Mouse (Mus musculus) right cerebral cortex, postnatal 14 days (tissue): ENCODE results near the gene 4933427D14Rik.
A peak's percentile ranks its signal among the peaks of the same experiment; 100 is the strongest.
"Not testable (repeated sequence)": the region's sequence is repeated elsewhere in the genome, so short reads cannot be mapped to it uniquely, and the experiment has no call there.

Experiments used
- DNase-seq: peaks from one replicate; pipeline ENCODE4 v3.0.0; 2022

4933427D14Rik gene

DNA sequence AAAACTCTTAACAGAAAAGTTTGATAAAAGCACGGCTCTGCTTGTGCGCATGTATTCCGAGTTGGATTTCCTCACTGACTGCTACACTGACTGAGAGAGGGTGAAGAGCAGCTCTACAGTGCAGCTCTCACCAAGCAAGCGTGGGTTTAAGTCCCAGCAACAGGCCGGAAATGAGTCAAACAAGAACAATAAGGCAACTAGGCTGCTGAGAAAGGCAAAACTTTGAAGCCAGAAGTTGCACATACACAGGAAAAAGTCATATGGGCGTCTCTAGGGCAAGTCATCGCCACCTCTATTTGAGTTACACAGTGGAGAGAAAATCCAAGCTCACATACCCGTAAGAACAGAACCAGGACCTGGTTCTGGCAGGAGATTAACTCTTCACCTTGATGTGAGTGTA is 10.8 kb downstream of the 4933427D14Rik start:
- no peak for DNase-seq

DNA sequence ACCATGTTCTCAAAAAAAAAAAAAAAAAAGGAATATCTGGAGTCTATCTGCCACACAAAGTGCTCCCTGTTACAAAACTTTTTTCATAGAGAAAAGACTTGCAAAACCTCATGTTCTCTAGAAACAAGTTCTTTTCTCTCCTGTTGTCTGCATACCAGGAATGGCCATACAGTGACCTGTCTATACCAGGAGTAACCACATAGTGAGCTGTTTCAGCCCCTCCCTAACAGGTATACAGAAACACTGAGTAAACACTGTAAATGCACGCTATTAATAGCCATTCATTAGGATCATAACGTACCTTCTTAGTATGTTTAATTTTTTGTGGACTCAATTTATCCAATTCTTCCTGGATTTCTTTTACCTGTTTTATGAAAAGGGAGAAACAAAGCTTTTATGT is 13.0 kb downstream of the 4933427D14Rik start:
- no peak for DNase-seq

- no peak for DNase-seq
Measured at GRCm38 (mm10) chr11:72190857-72191256, 16.4 kb downstream of the 4933427D14Rik start.

DNA sequence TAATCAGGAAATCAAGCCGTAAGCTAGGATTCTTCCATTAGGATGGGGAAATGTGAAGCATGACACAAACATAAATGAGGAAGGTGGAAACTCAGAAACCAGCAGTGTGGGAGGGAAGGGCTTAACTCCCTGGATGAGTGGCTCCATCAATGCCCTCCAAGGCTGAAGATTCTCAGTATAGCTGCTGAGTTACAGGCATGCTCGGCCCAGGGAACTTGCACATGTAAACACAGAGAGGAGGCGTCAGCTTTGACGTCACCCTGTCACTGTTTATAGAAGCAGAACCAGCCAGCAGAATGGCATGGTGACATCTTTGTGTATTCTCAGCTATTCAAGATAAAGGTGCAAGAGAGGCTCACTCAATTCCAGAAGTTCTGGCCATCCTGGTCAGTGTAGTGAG is 23.0 kb downstream of the 4933427D14Rik start:
- DNase-seq, result no peak

- DNase-seq, result no peak
Measured at GRCm38 (mm10) chr11:72181136-72181535, 26.1 kb downstream of the 4933427D14Rik start.

GRCm38 (mm10) chr11:72180556-72180955 is 26.7 kb downstream of the 4933427D14Rik start:
- DNase-seq, result no peak

DNA sequence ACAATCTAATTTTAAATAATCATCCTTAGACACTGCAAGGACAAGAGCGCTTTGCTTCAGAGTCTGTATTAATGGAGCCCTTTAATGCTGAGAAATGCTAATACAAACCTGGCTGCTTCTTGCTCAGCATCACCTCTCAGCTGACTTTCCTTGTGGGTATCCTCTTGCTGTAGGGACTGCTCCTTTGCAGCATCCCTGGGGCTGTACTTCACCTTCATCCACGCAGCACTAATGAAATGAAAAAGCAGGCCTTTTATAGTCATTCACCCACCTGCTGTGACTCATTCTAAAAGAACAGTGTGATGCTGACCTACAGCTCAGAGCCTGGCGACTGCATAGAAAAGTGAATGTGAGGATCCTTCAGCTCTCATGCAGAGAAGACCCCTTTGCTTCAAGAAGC is 30.7 kb downstream of the 4933427D14Rik start:
- DNase-seq, result no peak

DNA sequence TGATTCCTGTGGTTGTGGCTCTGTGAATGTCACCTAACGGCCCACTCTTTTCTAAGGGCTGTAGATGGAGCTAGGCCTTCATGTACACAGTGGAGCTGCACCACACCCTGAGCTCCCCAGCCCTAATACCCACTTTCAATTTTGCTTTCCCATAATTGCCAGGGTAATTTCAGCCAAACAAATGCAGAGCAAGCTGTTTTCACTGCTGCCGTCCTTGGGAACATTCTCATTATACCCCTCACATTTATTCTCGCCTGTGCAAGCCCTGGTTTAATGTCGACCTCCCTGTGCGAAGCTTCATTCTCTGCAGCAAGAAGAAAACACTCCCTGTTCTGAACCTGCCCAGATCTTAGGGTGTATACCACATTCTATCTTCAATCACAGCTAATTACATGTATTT is 31.3 kb downstream of the 4933427D14Rik start:
- no peak for DNase-seq

DNA sequence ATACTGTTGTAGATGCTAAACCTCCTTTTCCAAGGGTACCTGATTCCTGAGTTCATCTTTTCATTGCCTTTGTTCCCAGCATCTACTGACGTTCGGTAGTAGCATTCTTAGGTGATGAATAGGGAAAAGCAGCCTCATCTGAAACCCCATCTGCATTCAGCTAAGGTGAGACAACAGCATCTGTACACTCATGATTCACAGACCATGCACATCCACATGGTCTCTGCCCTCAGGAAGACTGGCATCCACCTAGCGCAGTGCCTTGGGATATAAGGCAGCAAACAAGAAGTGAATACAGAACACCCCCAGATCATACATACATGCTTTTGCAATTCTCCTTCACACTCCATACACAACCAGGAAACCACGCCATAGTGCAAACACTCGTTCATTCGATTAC is 32.5 kb downstream of the 4933427D14Rik start:
- DNase-seq, result no peak

- no peak for DNase-seq
Measured at GRCm38 (mm10) chr11:72173506-72173905, 33.8 kb downstream of the 4933427D14Rik start.

GRCm38 (mm10) chr11:72171906-72172305 is 35.4 kb downstream of the 4933427D14Rik start:
- DNase-seq, result not testable (repeated sequence)

DNA sequence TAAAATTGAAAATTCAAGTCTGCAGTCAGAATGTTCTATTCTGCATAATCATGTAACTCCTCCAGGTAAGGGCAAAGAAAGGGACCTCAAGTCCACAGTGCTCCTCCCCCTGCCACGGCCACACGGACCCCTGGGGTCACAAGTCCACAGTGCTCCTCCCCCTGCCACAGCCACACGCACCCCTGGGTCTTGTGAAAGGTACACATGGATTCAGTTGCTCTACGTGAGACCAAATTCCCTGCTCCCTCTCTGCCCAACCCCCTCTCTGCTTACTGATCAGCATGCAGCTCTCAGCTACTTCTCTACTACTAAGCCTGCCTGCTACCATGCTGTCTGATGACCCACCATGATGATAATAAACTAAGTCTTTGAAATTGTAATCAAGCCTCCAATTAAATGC is 37.4 kb downstream of the 4933427D14Rik start:
- DNase-seq, result no peak

DNA sequence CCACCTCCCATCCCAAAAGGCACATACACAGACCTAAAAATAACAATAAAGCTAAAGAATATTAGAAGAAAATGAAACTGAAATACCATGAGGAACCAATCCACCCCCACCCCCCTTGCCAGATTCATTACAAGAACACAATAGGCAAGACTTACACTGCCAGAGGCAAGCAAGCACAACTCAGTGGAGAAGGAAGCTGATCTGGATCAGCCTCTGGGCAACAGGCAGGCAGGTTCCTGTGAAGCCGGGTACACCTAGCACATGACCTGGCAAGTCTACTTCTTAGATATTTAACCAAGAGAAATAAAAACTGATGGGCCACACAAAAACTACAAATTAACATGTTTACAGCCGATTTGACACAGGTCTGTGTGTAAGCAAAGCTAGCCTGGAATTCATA is 44.1 kb downstream of the 4933427D14Rik start:
- no peak for DNase-seq

GRCm38 (mm10) chr11:72156624-72157023 is 50.6 kb downstream of the 4933427D14Rik start:
- peak; percentile 63 for DNase-seq

- DNase-seq, result no peak
Measured at GRCm38 (mm10) chr11:72155981-72156428, 51.3 kb downstream of the 4933427D14Rik start.

GRCm38 (mm10) chr11:72155186-72155980 is 51.9 kb downstream of the 4933427D14Rik start:
- DNase-seq, result peak; percentile 47

GRCm38 (mm10) chr11:72153122-72153862 is 54.0 kb downstream of the 4933427D14Rik start:
- no peak for DNase-seq

GRCm38 (mm10) chr11:72151120-72151519 is 56.1 kb downstream of the 4933427D14Rik start:
- no peak for DNase-seq

- no peak for DNase-seq
Measured at GRCm38 (mm10) chr11:72147910-72148309, 59.3 kb downstream of the 4933427D14Rik start.

GRCm38 (mm10) chr11:72145877-72146248 is 61.4 kb downstream of the 4933427D14Rik start:
- DNase-seq, result no peak

DNA sequence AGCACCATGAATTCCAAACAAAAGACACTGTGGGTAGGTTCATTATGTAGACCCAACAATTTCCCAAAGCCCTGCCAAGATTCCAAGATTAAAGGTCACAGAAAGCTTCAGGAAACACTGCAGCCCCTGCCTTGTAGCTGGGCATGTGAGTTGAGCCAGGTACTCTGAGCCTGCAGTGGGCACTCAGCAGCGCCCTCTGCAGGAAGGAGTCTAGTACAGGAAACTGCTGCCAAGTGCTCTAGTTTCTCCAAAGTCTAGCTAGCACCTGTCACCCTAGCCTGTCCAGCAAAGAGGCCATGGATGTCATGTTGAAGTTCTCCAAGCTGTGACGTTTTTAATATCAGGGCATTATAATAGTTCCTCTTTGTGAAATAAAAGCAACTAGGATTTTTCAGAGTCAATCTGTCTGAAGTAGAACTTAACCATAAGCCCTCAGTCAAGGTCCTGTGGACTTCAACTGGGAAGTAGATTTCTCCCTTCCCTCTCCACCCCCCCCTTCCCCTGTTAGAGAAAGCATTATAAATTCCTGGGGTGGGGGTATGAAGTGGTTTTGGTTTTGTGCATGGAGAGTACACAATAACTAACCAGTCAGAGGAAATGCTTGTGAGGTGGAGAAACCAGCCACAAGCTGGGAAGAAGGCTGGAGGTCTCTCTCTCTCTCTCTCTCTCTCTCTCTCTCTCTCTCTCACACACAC is 61.9 kb downstream of the 4933427D14Rik start:
- DNase-seq, result no peak

- no peak for DNase-seq
Measured at GRCm38 (mm10) chr11:72142889-72143288, 64.4 kb downstream of the 4933427D14Rik start.

- no peak for DNase-seq
Measured at GRCm38 (mm10) chr11:72140198-72140597, 67.1 kb downstream of the 4933427D14Rik start.
